Comparison of ENCODE assay signal across 16 mouse cellular contexts in genomic region chr10:93103676-93104075, GRCm38 (mm10). TPM values are rescaled to one million over a fixed set of nuclear protein-coding genes. Genes with fewer than 3 reads are reported as not detected.
"Had no signal": no experiment of that assay in that cellular context is flagged by ENCODE, and none has a peak within 500 bp of the region (broad histone marks: within the 10 kb centered on the region; RNA-seq: fewer than 3 reads in every experiment).

No protein-coding gene starts in this region.

- H3K9me3 ChIP-seq: limb, embryonic 10.5 days; liver, embryonic 12.5 days; lung, embryonic 15.5 days; megakaryocyte, embryonic 14.5 days; midbrain, embryonic 15.5 days; neural tube, embryonic 12.5 days had no signal

- H3K36me3 ChIP-seq: limb, embryonic 10.5 days; liver, embryonic 12.5 days; lung, embryonic 15.5 days; midbrain, embryonic 15.5 days; neural tube, embryonic 12.5 days had no signal

- H3K27ac ChIP-seq: limb, embryonic 10.5 days; liver, embryonic 12.5 days; lung, embryonic 15.5 days; macrophage; midbrain, embryonic 15.5 days; neural tube, embryonic 12.5 days had no signal

- H3K4me2 ChIP-seq: liver, embryonic 12.5 days; lung, embryonic 15.5 days; midbrain, embryonic 11.5 days; midbrain, embryonic 15.5 days; neural tube, embryonic 12.5 days had no signal

- H3K9ac ChIP-seq: liver, embryonic 12.5 days; lung, embryonic 15.5 days; midbrain, embryonic 15.5 days; neural tube, embryonic 12.5 days had no signal

- ATAC-seq: intestine, postnatal 0 days; liver, embryonic 12.5 days; midbrain, embryonic 15.5 days had no signal

- H3K4me1 ChIP-seq: limb, embryonic 10.5 days; liver, embryonic 12.5 days; lung, embryonic 15.5 days; megakaryocyte, embryonic 14.5 days; midbrain, embryonic 15.5 days; neural tube, embryonic 12.5 days had no signal

- H3K4me3 ChIP-seq: limb, embryonic 10.5 days; liver, embryonic 12.5 days; lung, embryonic 15.5 days; megakaryocyte, embryonic 14.5 days; midbrain, embryonic 15.5 days; neural tube, embryonic 12.5 days had no signal

- H3K27me3 ChIP-seq: lung, embryonic 15.5 days; megakaryocyte, embryonic 14.5 days; midbrain, embryonic 15.5 days; neural tube, embryonic 12.5 days had no signal

- DNase-seq: kidney, adult 9 months; kidney, postnatal 14 days; lung, postnatal 14 days; spleen, adult 18-20 months; thymus, adult 18-20 months; thymus, postnatal 14 days had no signal

RNA-seq across cellular contexts. Expression of gene Cfap54, which starts 22.3 kb away (rescaled TPM):
- polyA plus RNA-seq: intestine, postnatal 0 days; liver, embryonic 16.5 days; macrophage had no signal
